Mouse (Mus musculus): Measurements from ENCODE around the gene Olfr776. TPM values are rescaled to one million over a fixed set of nuclear protein-coding genes. Genes with fewer than 3 reads are reported as not detected.

The Olfr776 gene
- polyA plus RNA-seq (2012): not detected in 2 replicates

GRCm38 (mm10) chr10:129258827-129259226 lies at the start of gene Olfr776:
Olfr776 (plus strand) TSS chr10:129259127.
- no peak for TF ChIP-seq GATA1 (IDR thresholded peaks at IDR 0.05; ENCODE audit: low read length)

DNA sequence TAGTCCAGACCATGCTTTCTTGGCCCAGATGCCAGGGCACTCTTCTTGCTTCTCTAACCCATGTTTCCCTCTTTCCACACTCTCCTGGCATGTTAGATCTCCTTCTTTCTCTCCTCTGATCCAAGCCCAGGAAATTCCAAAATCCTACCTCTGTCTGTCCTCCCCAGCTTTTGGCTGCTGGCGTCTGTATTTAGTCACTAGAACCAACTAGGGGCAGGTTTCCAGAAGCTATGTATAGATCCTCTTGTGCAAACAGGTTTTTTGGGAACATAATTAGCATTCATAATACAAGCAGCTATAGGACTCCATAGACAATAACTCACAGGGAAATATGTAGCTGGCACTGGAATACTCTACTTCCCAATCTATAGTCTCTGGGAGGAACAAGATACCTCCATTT lies 28.2 kb upstream of the Olfr776 start:
- no peak for TF ChIP-seq GATA1 (IDR thresholded peaks at IDR 0.05; ENCODE audit: low read length)

- no peak for TF ChIP-seq GATA1 (IDR thresholded peaks at IDR 0.05; ENCODE audit: low read length)
These were observed 23.0 kb upstream of the Olfr776 start, which contains the start of gene Olfr774 for GRCm38 (mm10) chr10:129235904-129236303. Olfr774 (plus strand) TSS chr10:129236204.

- TF ChIP-seq GATA1 (IDR thresholded peaks at IDR 0.05; ENCODE audit: low read length): no peak
These were observed 10.8 kb upstream of the Olfr776 start, which contains the start of gene Olfr775 for GRCm38 (mm10) chr10:129248112-129248511. Olfr775 (plus strand) TSS chr10:129248412.

- no peak for TF ChIP-seq GATA1 (IDR thresholded peaks at IDR 0.05; ENCODE audit: low read length)
These were observed 12.2 kb downstream of the Olfr776 start, which contains the start of gene Olfr777 for GRCm38 (mm10) chr10:129271081-129271535. Olfr777 (minus strand) TSS chr10:129271485.

Other genes starting within 250 kb of the Olfr776 start
- gene Olfr763, start 248.3 kb upstream of the Olfr776 start, polyA plus RNA-seq (2012): not detected in 2 replicates
- not detected in 2 replicates for gene Olfr764-ps1, start 219.2 kb upstream of the Olfr776 start, polyA plus RNA-seq (2012)
- gene Olfr765, start 209.1 kb upstream of the Olfr776 start, polyA plus RNA-seq (2012): not detected in 2 replicates
- not detected in 2 replicates for gene Olfr766-ps1, start 190.2 kb upstream of the Olfr776 start, polyA plus RNA-seq (2012)
- gene Olfr767, start 176.2 kb upstream of the Olfr776 start, polyA plus RNA-seq (2012): not detected in 2 replicates
- not detected in 2 replicates for gene Olfr768, start 159.8 kb upstream of the Olfr776 start, polyA plus RNA-seq (2012)
- not detected in 2 replicates for gene Olfr769, start 141.3 kb upstream of the Olfr776 start, polyA plus RNA-seq (2012)
- not detected in 2 replicates for gene Olfr770, start 120.1 kb upstream of the Olfr776 start, polyA plus RNA-seq (2012)
- not detected in 2 replicates for gene Olfr771, start 94.4 kb upstream of the Olfr776 start, polyA plus RNA-seq (2012)
- gene Olfr772, start 81.2 kb upstream of the Olfr776 start, polyA plus RNA-seq (2012): not detected in 2 replicates
- not detected in 2 replicates for gene Olfr773, start 71.7 kb upstream of the Olfr776 start, polyA plus RNA-seq (2012)
- gene Olfr774, start 22.9 kb upstream of the Olfr776 start, polyA plus RNA-seq (2012): not detected in 2 replicates
- not detected in 2 replicates for gene Olfr775, start 10.7 kb upstream of the Olfr776 start, polyA plus RNA-seq (2012)
- gene Olfr777, start 12.4 kb downstream of the Olfr776 start, polyA plus RNA-seq (2012): not detected in 2 replicates
- gene Olfr780, start 59.0 kb downstream of the Olfr776 start, polyA plus RNA-seq (2012): not detected in 2 replicates
- gene Olfr781, start 69.7 kb downstream of the Olfr776 start, polyA plus RNA-seq (2012): not detected in 2 replicates
- not detected in 2 replicates for gene Olfr782, start 89.7 kb downstream of the Olfr776 start, polyA plus RNA-seq (2012)
- not detected in 2 replicates for gene Olfr784, start 125.0 kb downstream of the Olfr776 start, polyA plus RNA-seq (2012)
- not detected in 2 replicates for gene Olfr785, start 146.3 kb downstream of the Olfr776 start, polyA plus RNA-seq (2012)
- not detected in 2 replicates for gene Olfr786, start 168.2 kb downstream of the Olfr776 start, polyA plus RNA-seq (2012)
- not detected in 2 replicates for gene Olfr787, start 202.7 kb downstream of the Olfr776 start, polyA plus RNA-seq (2012)
- gene Olfr788, start 211.9 kb downstream of the Olfr776 start, polyA plus RNA-seq (2012): not detected in 2 replicates
- gene Olfr789, start 225.6 kb downstream of the Olfr776 start, polyA plus RNA-seq (2012): not detected in 2 replicates
- not detected in 2 replicates for gene Olfr790, start 239.4 kb downstream of the Olfr776 start, polyA plus RNA-seq (2012)

Measured in G1E-ER4 (cell line).